Mouse (Mus musculus) layer of hippocampus, postnatal 10 days (tissue): ENCODE results near the gene Lzic. TPM values are rescaled to one million over a fixed set of nuclear protein-coding genes. Genes with fewer than 3 reads are reported as not detected.

ENCODE experiments used
- DNase-seq, 2 experiments: peaks; one replicate each; pipeline ENCODE4 v3.0.0; 2021; ENCODE audit warnings: low spot score in 2 of 2
- total RNA-seq, 2 experiments: library from RNA; stranded (reverse); gene quantifications; 2 replicates each; pipeline ENCODE4 v1.2.3; 2021

Gene Lzic
- total RNA-seq, 2 experiments from 2014 or later = 35.7 to 36.4 TPM

- DNase-seq = no peak
Observed at GRCm38 (mm10) chr4:149475096-149475495, 9.9 kb upstream of the Lzic start.

GRCm38 (mm10) chr4:149477078-149477477, 8.0 kb upstream of the Lzic start, which contains the start of gene Tmem274:
TSS of gene Tmem274 (plus strand) at chr4:149477378.
- no peak for DNase-seq

GRCm38 (mm10) chr4:149484566-149484965, 463 bp upstream of the Lzic start:
- no peak for DNase-seq

- DNase-seq = peak; percentile 16 to 35
Observed at GRCm38 (mm10) chr4:149485825-149486206, 787 bp downstream of the Lzic start.

GRCm38 (mm10) chr4:149487729-149488128, 2.7 kb downstream of the Lzic start:
- DNase-seq = no peak

- no peak for DNase-seq
Observed at GRCm38 (mm10) chr4:149489415-149490240, 4.6 kb downstream of the Lzic start.

GRCm38 (mm10) chr4:149491151-149491550, 6.1 kb downstream of the Lzic start:
- DNase-seq = no peak

- DNase-seq = peak; percentile 34 to 42
Observed at GRCm38 (mm10) chr4:149496612-149497011, 11.6 kb downstream of the Lzic start.

GRCm38 (mm10) chr4:149498901-149499300, 13.9 kb downstream of the Lzic start:
- DNase-seq = no peak

- no peak for DNase-seq
Observed at GRCm38 (mm10) chr4:149499790-149500189, 14.8 kb downstream of the Lzic start.

- DNase-seq = no peak
Observed at GRCm38 (mm10) chr4:149504363-149504762, 19.3 kb downstream of the Lzic start.

- DNase-seq = no peak
Observed at GRCm38 (mm10) chr4:149504858-149505257, 19.8 kb downstream of the Lzic start.

- peak in 1 of 2 experiments; percentile 44 for DNase-seq
Observed at GRCm38 (mm10) chr4:149505261-149505967, 20.4 kb downstream of the Lzic start.

GRCm38 (mm10) chr4:149506904-149507303, 21.9 kb downstream of the Lzic start:
- DNase-seq = no peak

GRCm38 (mm10) chr4:149511221-149511646, 26.2 kb downstream of the Lzic start:
- DNase-seq = no peak

GRCm38 (mm10) chr4:149512072-149512471, 27.0 kb downstream of the Lzic start:
- DNase-seq = no peak

GRCm38 (mm10) chr4:149515706-149516105, 30.7 kb downstream of the Lzic start:
- no peak for DNase-seq

GRCm38 (mm10) chr4:149517868-149518340, 32.9 kb downstream of the Lzic start, which contains the start of gene Ctnnbip1:
TSS of gene Ctnnbip1 (plus strand) at chr4:149518236.
- DNase-seq = peak; percentile 95 to 97

- DNase-seq = peak; percentile 32 to 52
Observed at GRCm38 (mm10) chr4:149518351-149519220, 33.6 kb downstream of the Lzic start.

GRCm38 (mm10) chr4:149521258-149521657, 36.2 kb downstream of the Lzic start:
- DNase-seq = no peak

GRCm38 (mm10) chr4:149523961-149524360, 38.9 kb downstream of the Lzic start:
- DNase-seq = no peak
